Comparison of ENCODE assay signal across 21 mouse cellular contexts in genomic region chr12:103281491-103281890, GRCm38 (mm10). TPM values are rescaled to one million over a fixed set of nuclear protein-coding genes. Genes with fewer than 3 reads are reported as not detected.
DNase-seq lines count a peak whose midpoint lies in the region; ATAC-seq and TF ChIP-seq lines count a peak whose summit lies in the region.
"Had no signal": no experiment of that assay in that cellular context is flagged by ENCODE, and none has a peak within 500 bp of the region (broad histone marks: within the 10 kb centered on the region; RNA-seq: fewer than 3 reads in every experiment).

No protein-coding gene starts in this region.

- H3K27me3 ChIP-seq in kidney, postnatal 0 days (ENCODE audit: insufficient read depth, low read length): no peaks in the 10 kb centered on the region
- H3K27me3 ChIP-seq in stomach, embryonic 15.5 days (replicated peaks): no peaks in the 10 kb centered on the region
- H3K27me3 ChIP-seq: forebrain, embryonic 13.5 days; limb, embryonic 13.5 days; megakaryocyte, embryonic 14.5 days; neural tube, embryonic 13.5 days had no signal

- H3K36me3 ChIP-seq in kidney, postnatal 0 days (ENCODE audit: insufficient read depth, low read length): no peaks in the 10 kb centered on the region
- H3K36me3 ChIP-seq in stomach, embryonic 15.5 days: no peaks in the 10 kb centered on the region
- H3K36me3 ChIP-seq: heart, embryonic 10.5 days; limb, embryonic 13.5 days; neural tube, embryonic 13.5 days had no signal

- no peaks in the 10 kb centered on the region; the same call in 1 of the 2 replicates for H3K4me1 ChIP-seq in kidney, postnatal 0 days (replicated peaks; ENCODE audit: insufficient read depth, low read length)
- H3K4me1 ChIP-seq in stomach, embryonic 15.5 days: no peaks in the 10 kb centered on the region
- H3K4me1 ChIP-seq: forebrain, embryonic 13.5 days; heart, embryonic 10.5 days; megakaryocyte, embryonic 14.5 days had no signal

- no peak overlapping the region for H3K9ac ChIP-seq in kidney, postnatal 0 days (ENCODE audit: low read depth, low read length)
- no peak overlapping the region for H3K9ac ChIP-seq in stomach, embryonic 15.5 days
- H3K9ac ChIP-seq: forebrain, embryonic 13.5 days; limb, embryonic 13.5 days; liver, embryonic 14.5 days; neural tube, embryonic 13.5 days had no signal

- no peak overlapping the region for H3K4me3 ChIP-seq in kidney, postnatal 0 days (replicated peaks; ENCODE audit: low read depth, low read length)
- H3K4me3 ChIP-seq in stomach, embryonic 15.5 days (replicated peaks): no peak overlapping the region
- H3K4me3 ChIP-seq: forebrain, embryonic 13.5 days; heart, embryonic 10.5 days; limb, embryonic 13.5 days; megakaryocyte, embryonic 14.5 days; neural tube, embryonic 13.5 days had no signal

- 21% methylated on average over 2 of the region's 2 CpGs for WGBS in kidney, postnatal 0 days
- WGBS in stomach, embryonic 15.5 days: 34% methylated on average over 2 of the region's 2 CpGs

- no peaks in the 10 kb centered on the region for H3K9me3 ChIP-seq in kidney, postnatal 0 days (replicated peaks; ENCODE audit: low read length)
- H3K9me3 ChIP-seq in stomach, embryonic 15.5 days: no peaks in the 10 kb centered on the region
- H3K9me3 ChIP-seq: heart, embryonic 10.5 days; megakaryocyte, embryonic 14.5 days had no signal

- no peak for TF ChIP-seq CTCF in kidney, postnatal 0 days (IDR thresholded peaks at IDR 0.05; ENCODE audit: low read depth)

- H3K27ac ChIP-seq in kidney, postnatal 0 days: no peak overlapping the region
- H3K27ac ChIP-seq in stomach, embryonic 15.5 days: no peak overlapping the region; the same call in 1 of the 2 replicates
- H3K27ac ChIP-seq: forebrain, embryonic 13.5 days; heart, embryonic 10.5 days; limb, embryonic 13.5 days; liver, embryonic 14.5 days; neural tube, embryonic 13.5 days had no signal

- peak; percentile 67; the same call in 1 of the 2 replicates for ATAC-seq in kidney, postnatal 0 days (replicated peaks; ENCODE audit: low FRiP score, low read depth)
- peak; percentile 38; the same call in 1 of the 2 replicates for ATAC-seq in stomach, embryonic 15.5 days (ENCODE audit: insufficient read depth, low FRiP score, low read depth)
- ATAC-seq: CD4-positive, CD25-positive, alpha-beta regulatory T cell, adult 4 months; forebrain, embryonic 13.5 days had no signal

- no peak overlapping the region for H3K4me2 ChIP-seq in kidney, postnatal 0 days (ENCODE audit: low read length)
- no peak overlapping the region for H3K4me2 ChIP-seq in stomach, embryonic 15.5 days
- H3K4me2 ChIP-seq: forebrain, embryonic 13.5 days; limb, embryonic 13.5 days; neural tube, embryonic 13.5 days had no signal

- DNase-seq in kidney, postnatal 0 days (ENCODE audit: low spot score): peak; percentile 39
- DNase-seq in kidney, adult 18-20 months: no peak
- DNase-seq in 3T3-L1 (ENCODE audit: low read depth, low spot score): peak; percentile 81
- peak; percentile 17 for DNase-seq in NIH3T3 (ENCODE audit: low read depth)
- DNase-seq in right cerebral cortex, adult 2 months (ENCODE audit: low spot score in 2 of 2): no peak
- DNase-seq in spleen, postnatal 10 days (ENCODE audit: low spot score in 2 of 2): no peak
- DNase-seq: cerebellum, adult 8-10 months; midbrain, embryonic 14.5 days; right cerebral cortex, adult 18-20 months; thymus, adult 2 months had no signal

RNA-seq across cellular contexts. Expression of gene Fam181a, which starts 29.3 kb away (rescaled TPM):
- polyA plus RNA-seq in kidney, postnatal 0 days (2015; fragmentation: Nextera tagmentation; extraction: Ambion mirVana): not detected in 2 replicates
- not detected in 2 replicates for polyA plus RNA-seq in stomach, embryonic 15.5 days (2015; fragmentation: Nextera tagmentation; extraction: Ambion mirVana)
- polyA plus RNA-seq: CD4-positive, CD25-positive, alpha-beta regulatory T cell, adult 4 months; heart, embryonic 10.5 days; heart, postnatal 0 days; liver, embryonic 14.5 days; small intestine, adult 2 months; thymus, adult 2 months; urinary bladder, adult 2 months had no signal

RNA-seq across cellular contexts. Expression of gene Prima1, which starts 39.5 kb away (rescaled TPM):
- 0.42 and 0.70 TPM in 2 replicates for polyA plus RNA-seq in kidney, postnatal 0 days (2015; fragmentation: Nextera tagmentation; extraction: Ambion mirVana)
- 1.4 TPM in 2 replicates for polyA plus RNA-seq in stomach, embryonic 15.5 days (2015; fragmentation: Nextera tagmentation; extraction: Ambion mirVana)
- polyA plus RNA-seq: CD4-positive, CD25-positive, alpha-beta regulatory T cell, adult 4 months; forebrain, embryonic 13.5 days; heart, postnatal 0 days; liver, embryonic 14.5 days; thymus, adult 2 months had no signal

Comparison
In these comparisons a context has a peak if more than half of its experiments do, and no peak if none do; other contexts are left out.
1. DNase-seq: peak in kidney, postnatal 0 days (single experiment), 3T3-L1 (single experiment) and NIH3T3 (single experiment); none in kidney, adult 18-20 months (single experiment), right cerebral cortex, adult 2 months (0 of 2) and spleen, postnatal 10 days (0 of 2).